Mouse (Mus musculus) lung, postnatal 0 days (tissue): ENCODE results near the gene Spsb4.

ENCODE experiments used
- CTCF ChIP-seq: IDR thresholded peaks from 2 replicates; pipeline ENCODE4 v1.5.1; 2016; ENCODE audit warnings: antibody characterized with exemption, mild to moderate bottlenecking
- EP300 ChIP-seq: IDR thresholded peaks from 2 replicates; pipeline ENCODE4 v1.6.1; 2016; ENCODE audit warnings: antibody characterized with exemption, mild to moderate bottlenecking, control low read depth

GRCm38 (mm10) chr9:96953443-96953842 lies 65.2 kb downstream of the Spsb4 start:
- no peak for TF ChIP-seq CTCF
- no peak for TF ChIP-seq EP300
